Mouse (Mus musculus) heart, embryonic 14.5 days (tissue): ENCODE measurements at regions not wholly inside any gene's neighbourhood (a gene's known extent, or its start where the extent isn't known, plus 50 kb on each side); places are given as distances from the start of the nearest gene placed in this dataset.

Experiments used
- ATAC-seq: fragments of 200-750 bp; cut with Nextera tagmentation; 2 replicates; pipeline ENCODE4 v1.8.0; 2017; ENCODE audit warnings: low read depth, moderate TSS enrichment; ENCODE audit not compliant: insufficient number of reproducible peaks, insufficient read depth, low FRiP score
- H3K27ac ChIP-seq, 2 experiments: fragments of 200-500 bp in 1 of 2; fragments of 300-500 bp in 1 of 2; sonication (generic) in 1 of 2; replicated peaks in 1 of 2; 2 replicates each; pipeline ENCODE4 v1.5.1; 2012 to 2014; ENCODE audit warnings: low read depth in 2 of 2, low read length in 2 of 2, control low read depth in 1 of 2, mild to moderate bottlenecking in 1 of 2, mixed read lengths in 1 of 2; ENCODE audit not compliant: control insufficient read depth in 1 of 2, insufficient read depth in 1 of 2
- H3K27me3 ChIP-seq: fragments of 300-500 bp; sonication (generic); 2 replicates; pipeline ENCODE4 v1.6.1; 2014; ENCODE audit warnings: mild to moderate bottlenecking, low read length, control low read depth; ENCODE audit not compliant: control insufficient read depth, insufficient read depth
- H3K36me3 ChIP-seq: fragments of 300-500 bp; sonication (generic); 2 replicates; pipeline ENCODE4 v1.6.1; 2014; ENCODE audit warnings: mild to moderate bottlenecking, control low read depth, low read length, mixed read lengths; ENCODE audit not compliant: control insufficient read depth, insufficient read depth
- H3K4me1 ChIP-seq, 2 experiments: fragments of 200-500 bp in 1 of 2; fragments of 300-500 bp in 1 of 2; sonication (generic) in 1 of 2; 2 replicates each; pipeline ENCODE4 v1.6.1; 2012 to 2014; ENCODE audit warnings: low read length in 2 of 2, control low read depth in 1 of 2, mixed read lengths in 1 of 2; ENCODE audit not compliant: control insufficient read depth in 2 of 2, insufficient read depth in 2 of 2
- H3K4me2 ChIP-seq: fragments of 300-500 bp; sonication (generic); 2 replicates; pipeline ENCODE4 v1.6.1; 2014; ENCODE audit warnings: mild to moderate bottlenecking, low read length
- H3K4me3 ChIP-seq, 2 experiments: fragments of 200-500 bp in 1 of 2; fragments of 300-500 bp in 1 of 2; sonication (generic) in 1 of 2; 2 replicates each; pipeline ENCODE4 v1.5.1; 2012 to 2014; ENCODE audit warnings: low read length in 2 of 2, mild to moderate bottlenecking in 2 of 2, control low read depth in 1 of 2, low read depth in 1 of 2, moderate library complexity in 1 of 2; ENCODE audit not compliant: control insufficient read depth in 1 of 2, insufficient read depth in 1 of 2
- H3K9ac ChIP-seq: fragments of 300-500 bp; sonication (generic); 2 replicates; pipeline ENCODE4 v1.6.1; 2014; ENCODE audit warnings: mild to moderate bottlenecking, low read length
- H3K9me3 ChIP-seq: fragments of 300-500 bp; sonication (generic); 2 replicates; pipeline ENCODE4 v1.6.1; 2016; ENCODE audit warnings: low read length, control low read depth; ENCODE audit not compliant: control insufficient read depth
- WGBS: fragments of 180-500 bp; shearing (Covaris S2); extraction: QIAGEN DNeasy Blood & Tissue Kit; methylation state at CpG from one replicate; pipeline ENCODE4 v1.1.7; 2014; 5-methylcytosine and 5-hydroxymethylcytosine counted together

DNA sequence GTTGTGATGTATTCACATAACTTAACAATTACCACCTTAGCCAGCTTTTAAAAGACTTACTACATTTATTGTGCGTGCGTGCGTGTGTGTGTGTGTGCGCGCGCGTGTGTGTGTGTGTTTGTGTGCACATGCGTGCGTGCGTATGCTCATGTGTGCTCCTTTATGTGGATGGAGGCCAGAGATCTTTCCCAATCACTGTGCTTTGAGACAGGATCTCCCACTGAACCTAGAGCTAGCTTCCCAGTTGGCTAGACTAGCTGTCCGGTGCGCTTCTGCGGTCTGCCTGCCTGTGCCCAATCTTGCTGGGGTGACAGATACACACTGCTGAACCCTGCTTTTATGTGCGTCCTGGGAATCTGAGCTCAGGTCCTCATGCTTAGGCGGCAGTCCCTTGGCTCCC, 50.1 kb upstream of the Arhgap29 start:
- Histone ChIP-seq H3K27me3 (no peaks in the 10 kb centered on the region), H3K4me1 (peaks cover 6 to 15% of the 10 kb centered on the region in 2 experiments; a peak in 3 of 4 replicates), H3K9ac (no peak overlapping the region), H3K36me3 (no peaks in the 10 kb centered on the region), H3K27ac (no peak overlapping the region), H3K9me3 (no peaks in the 10 kb centered on the region), H3K4me3 (no peak overlapping the region), H3K4me2 (no peak overlapping the region)
- ATAC-seq: no peak
- 89% methylated on average over 15 of the region's 15 CpGs for WGBS

DNA sequence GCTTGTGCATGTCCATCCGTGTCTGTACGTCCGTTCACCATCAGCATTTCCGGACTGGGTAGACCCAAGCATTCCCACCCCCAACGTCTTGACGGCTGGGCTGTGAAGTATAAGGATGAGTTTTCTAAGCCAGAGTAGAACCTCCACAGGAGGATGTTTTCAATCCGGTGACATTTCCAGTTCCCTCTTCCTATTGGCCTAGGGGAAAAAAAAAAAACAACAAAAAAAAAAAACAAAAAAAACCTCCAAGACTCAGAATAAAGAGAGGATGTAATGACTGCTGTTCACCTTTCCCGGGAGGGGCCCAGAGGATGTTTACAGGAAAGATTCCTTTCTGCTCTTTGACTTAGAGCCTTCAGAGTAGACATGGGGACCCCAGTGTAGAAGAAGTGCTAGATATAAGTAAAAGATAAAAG, 51.9 kb upstream of the Arhgap29 start:
- H3K9ac ChIP-seq: no peak overlapping the region
- H3K27ac ChIP-seq: no peak overlapping the region
- no peak for ATAC-seq
- H3K27me3 ChIP-seq: no peaks in the 10 kb centered on the region
- WGBS: 69% methylated on average over 8 of the region's 8 CpGs
- H3K4me2 ChIP-seq: no peak overlapping the region
- H3K9me3 ChIP-seq: no peaks in the 10 kb centered on the region; the same call in 1 of the 2 replicates
- no peak overlapping the region for H3K4me3 ChIP-seq
- no peaks in the 10 kb centered on the region for H3K36me3 ChIP-seq
- H3K4me1 ChIP-seq: peaks cover under 1 to 2% of the 10 kb centered on the region in 2 experiments; a peak in 2 of 4 replicates

DNA sequence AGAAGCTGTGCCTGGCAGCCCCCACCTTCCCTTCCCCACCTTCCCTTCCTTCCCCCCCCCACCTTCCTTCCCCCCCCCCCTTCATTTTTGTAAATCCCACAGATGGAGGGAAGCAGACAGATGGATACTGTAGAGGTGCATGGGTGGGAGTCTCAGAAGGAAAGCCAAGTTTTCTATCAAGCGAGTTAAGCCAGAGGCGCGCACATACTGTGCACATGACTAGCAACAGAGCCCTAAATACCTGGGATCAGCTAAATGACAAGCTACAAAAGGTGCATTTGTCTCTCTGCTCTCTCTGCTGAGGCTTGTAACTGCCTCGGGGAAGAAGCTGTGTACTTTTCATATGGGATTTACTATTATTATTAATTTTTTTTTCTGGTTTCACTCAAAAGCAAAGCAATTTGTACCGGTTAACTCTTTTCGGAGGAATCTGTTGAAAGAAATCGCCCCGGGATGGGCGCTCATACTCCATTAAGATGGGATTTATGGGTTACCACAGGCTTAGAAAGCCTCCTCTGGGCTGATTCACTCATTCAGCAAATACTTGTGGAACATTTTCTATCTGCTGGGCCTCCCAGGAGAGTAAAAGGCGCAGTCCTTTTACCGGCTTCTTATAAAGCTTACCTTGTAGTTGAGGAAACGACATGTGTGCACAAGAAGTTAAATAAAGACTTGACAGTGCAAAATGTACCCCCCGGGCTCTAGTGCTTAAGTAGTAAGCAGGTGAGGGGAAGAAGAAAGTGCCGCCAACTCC, 54.3 kb upstream of the Arhgap29 start:
- no peak overlapping the region for H3K4me2 ChIP-seq
- H3K27me3 ChIP-seq: no peaks in the 10 kb centered on the region
- H3K9me3 ChIP-seq: peaks cover 2% of the 10 kb centered on the region; the same call in 1 of the 2 replicates
- H3K9ac ChIP-seq: no peak overlapping the region
- no peak for ATAC-seq
- no peaks in the 10 kb centered on the region for H3K36me3 ChIP-seq
- no peak overlapping the region for H3K27ac ChIP-seq
- H3K4me1 ChIP-seq: peaks cover 0 to 2% of the 10 kb centered on the region in 2 experiments; a peak in 1 of 4 replicates
- no peak overlapping the region for H3K4me3 ChIP-seq
- WGBS: 83% methylated on average over 14 of the region's 14 CpGs

DNA sequence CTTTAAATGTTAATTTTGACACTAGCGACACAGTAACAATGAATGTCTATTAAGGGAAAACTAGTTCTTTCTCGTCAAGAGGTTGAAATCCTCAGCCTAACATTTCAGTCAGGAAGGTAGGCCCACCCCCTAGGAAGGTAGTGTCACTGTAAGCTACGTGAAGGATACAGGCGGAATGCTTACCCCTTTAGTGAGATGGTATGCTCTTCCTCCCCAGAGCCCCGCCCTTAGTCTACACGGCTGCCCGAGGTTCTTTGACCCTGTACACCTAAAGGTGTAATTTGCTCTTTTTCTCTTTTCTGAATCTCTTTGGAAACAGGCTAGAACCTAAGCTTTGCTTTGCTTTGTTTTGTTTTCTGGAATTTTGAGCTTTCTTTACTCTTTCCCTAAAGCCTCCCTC, 58.7 kb upstream of the Arhgap29 start:
- Histone ChIP-seq H3K4me2 (no peak overlapping the region), H3K27ac (no peak overlapping the region), H3K9ac (no peak overlapping the region), H3K4me3 (no peak overlapping the region), H3K9me3 (peaks cover 2% of the 10 kb centered on the region; the same call in 1 of the 2 replicates), H3K4me1 (peaks cover 13 to 25% of the 10 kb centered on the region in 2 experiments), H3K36me3 (no peaks in the 10 kb centered on the region), H3K27me3 (no peaks in the 10 kb centered on the region)
- ATAC-seq: no peak
- 80% methylated on average over 7 of the region's 7 CpGs for WGBS

DNA sequence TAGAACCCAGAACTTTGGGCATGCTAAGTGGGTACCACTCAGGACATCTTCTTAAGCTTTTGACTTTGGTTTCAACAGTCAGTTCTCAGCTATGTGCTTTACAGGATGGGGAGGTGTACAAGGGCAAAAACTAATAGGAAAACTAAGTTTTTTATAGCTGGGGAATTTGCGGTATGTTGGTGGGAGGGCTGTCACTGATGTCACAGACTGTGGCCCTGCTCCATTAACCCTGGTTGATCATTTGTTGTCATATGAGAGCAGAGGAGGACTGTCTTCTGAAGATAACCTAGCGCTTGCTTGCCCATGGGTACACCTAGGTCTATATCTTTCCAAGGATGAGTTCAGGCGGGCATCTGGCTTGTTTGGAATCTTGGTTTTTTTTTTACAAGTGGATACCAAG, 59.7 kb upstream of the Arhgap29 start:
- no peak for ATAC-seq
- H3K27ac ChIP-seq: no peak overlapping the region
- H3K36me3 ChIP-seq: no peaks in the 10 kb centered on the region
- no peak overlapping the region for H3K4me2 ChIP-seq
- no peaks in the 10 kb centered on the region for H3K27me3 ChIP-seq
- peaks cover 13 to 25% of the 10 kb centered on the region in 2 experiments for H3K4me1 ChIP-seq
- no peak overlapping the region for H3K4me3 ChIP-seq
- 82% methylated on average over 3 of the region's 3 CpGs for WGBS
- H3K9ac ChIP-seq: no peak overlapping the region
- peaks cover 2% of the 10 kb centered on the region; the same call in 1 of the 2 replicates for H3K9me3 ChIP-seq

DNA sequence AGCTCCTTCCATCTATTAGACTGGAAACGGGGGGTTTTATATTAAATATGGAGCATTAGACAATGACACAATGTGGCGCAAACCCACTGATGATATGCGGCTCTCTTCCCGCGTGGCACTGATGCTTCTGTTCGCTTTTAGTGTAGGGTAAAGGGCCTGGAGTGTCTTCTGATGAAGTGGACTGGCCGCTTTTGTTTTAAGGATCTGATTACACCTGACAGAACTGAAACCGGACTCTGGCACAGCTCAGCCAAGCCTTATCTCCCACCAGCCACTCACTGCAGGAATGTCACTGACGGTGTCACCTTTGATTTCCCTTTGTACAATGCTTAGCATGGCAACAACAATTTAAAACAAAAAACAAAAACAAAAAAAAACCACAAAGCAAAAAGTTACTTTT, 61.0 kb upstream of the Arhgap29 start:
- Histone ChIP-seq H3K4me3 (peak overlapping the region; percentile 25 to 27), H3K36me3 (no peaks in the 10 kb centered on the region), H3K9ac (peak overlapping the region; percentile 60), H3K4me2 (peak overlapping the region; percentile 67), H3K27ac (peak overlapping the region; percentile 71 to 81), H3K27me3 (no peaks in the 10 kb centered on the region), H3K9me3 (peaks cover 2% of the 10 kb centered on the region; the same call in 1 of the 2 replicates), H3K4me1 (peaks cover 13 to 38% of the 10 kb centered on the region in 2 experiments)
- WGBS: 9% methylated on average over 9 of the region's 9 CpGs
- peak; percentile 54; the same call in 1 of the 2 replicates for ATAC-seq

DNA sequence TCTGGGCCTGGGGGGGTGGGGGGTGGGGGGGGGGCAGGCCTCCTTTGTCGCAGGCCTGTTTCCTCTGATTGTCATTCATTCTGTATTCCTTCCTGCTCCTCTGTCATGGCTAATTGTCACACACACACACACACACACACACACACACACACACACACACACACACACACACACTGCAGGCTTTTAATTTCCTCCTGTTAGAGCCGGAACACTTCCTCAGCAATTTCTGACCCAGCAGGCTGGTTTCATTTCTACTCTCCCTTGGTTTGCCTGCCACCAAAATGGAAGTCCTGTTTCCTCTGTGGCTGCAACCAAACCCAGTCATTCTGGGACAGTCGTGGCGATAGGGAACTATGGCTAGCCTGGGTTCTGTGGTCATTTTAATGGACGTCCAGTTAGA, 61.8 kb upstream of the Arhgap29 start:
- H3K4me2 ChIP-seq: peak overlapping the region; percentile 67
- H3K9ac ChIP-seq: peak overlapping the region; percentile 60
- H3K27me3 ChIP-seq: no peaks in the 10 kb centered on the region
- H3K9me3 ChIP-seq: 0 out of 2 replicates have a peak, but pooled peaks cover 2% of the 10 kb centered on the region
- H3K27ac ChIP-seq: peak overlapping the region; percentile 72 to 81
- peaks cover 18 to 45% of the 10 kb centered on the region in 2 experiments for H3K4me1 ChIP-seq
- 15% methylated on average over 5 of the region's 5 CpGs for WGBS
- H3K4me3 ChIP-seq: peak overlapping the region; percentile 14 to 27; a peak in 3 of 4 replicates
- ATAC-seq: no peak
- no peaks in the 10 kb centered on the region for H3K36me3 ChIP-seq
